Mouse (Mus musculus) MEL (cell line): Measurements from ENCODE around the gene Gm3448. TPM values are rescaled to one million over a fixed set of nuclear protein-coding genes. Genes with fewer than 3 reads are reported as not detected.
"Not testable (repeated sequence)": the region's sequence is repeated elsewhere in the genome, so short reads cannot be mapped to it uniquely, and the experiment has no call there.

Experiments
- DNase-seq: peaks from one replicate; pipeline ENCODE4 v3.0.0; 2011; ENCODE audit warnings: low read depth, low spot score
- H3K27ac ChIP-seq: 2 replicates; pipeline ENCODE4 v1.5.1; 2012; ENCODE audit warnings: low read depth, mild to moderate bottlenecking, control low read depth, low read length, moderate library complexity; ENCODE audit not compliant: control insufficient read depth
- H3K27me3 ChIP-seq, 2 experiments: fragments of 150-350 bp in 1 of 2; sonication (generic) in 1 of 2; 2 replicates each; pipeline ENCODE4 v1.6.1; 2012; ENCODE audit warnings: low read length in 2 of 2, mild to moderate bottlenecking in 2 of 2, improper control_type of control experiment in 1 of 2, moderate library complexity in 1 of 2; ENCODE audit not compliant: insufficient read depth in 2 of 2, control insufficient read depth in 1 of 2
- H3K36me3 ChIP-seq, 2 experiments: 2 replicates each; pipeline ENCODE4 v1.6.1; 2012 to 2014; ENCODE audit warnings: low read length in 2 of 2, improper control_type of control experiment in 1 of 2, inconsistent platforms in 1 of 2, mild to moderate bottlenecking in 1 of 2; ENCODE audit not compliant: insufficient read depth in 2 of 2, control insufficient read depth in 1 of 2
- H3K4me1 ChIP-seq, 2 experiments: fragments of 150-350 bp in 1 of 2; sonication (generic) in 1 of 2; 2 replicates each; pipeline ENCODE4 v1.6.1; 2012; ENCODE audit warnings: low read length in 2 of 2, improper control_type of control experiment in 1 of 2, mild to moderate bottlenecking in 1 of 2; ENCODE audit not compliant: insufficient read depth in 2 of 2, control insufficient read depth in 1 of 2
- H3K4me3 ChIP-seq, 2 experiments: fragments of 150-350 bp in 1 of 2; sonication (generic) in 1 of 2; 2 replicates each; pipeline ENCODE4 v1.5.1; 2012; ENCODE audit warnings: low read depth in 2 of 2, low read length in 2 of 2, mild to moderate bottlenecking in 2 of 2, moderate library complexity in 2 of 2, control low read depth in 1 of 2, improper control_type of control experiment in 1 of 2; ENCODE audit not compliant: control insufficient read depth in 1 of 2, insufficient read depth in 1 of 2
- H3K79me2 ChIP-seq: 2 replicates; pipeline ENCODE4 v1.6.1; 2012; ENCODE audit warnings: mild to moderate bottlenecking, low read length, moderate library complexity; ENCODE audit not compliant: control insufficient read depth, poor library complexity, insufficient read depth
- H3K9ac ChIP-seq: 2 replicates; pipeline ENCODE4 v1.6.1; 2012; ENCODE audit warnings: low read depth, mild to moderate bottlenecking, control low read depth, low read length, moderate library complexity; ENCODE audit not compliant: control insufficient read depth, poor library complexity, severe bottlenecking
- H3K9me3 ChIP-seq: fragments of 150-350 bp; sonication (generic); replicated peaks from 2 replicates; pipeline ENCODE4 v1.6.1; 2012; ENCODE audit warnings: mild to moderate bottlenecking, low read length, improper control_type of control experiment, moderate library complexity; ENCODE audit not compliant: insufficient read depth
- ELF1 ChIP-seq: IDR thresholded peaks from 2 replicates; pipeline ENCODE4 v1.6.1; 2014; ENCODE audit warnings: low read depth, mild to moderate bottlenecking, inconsistent platforms, low read length, improper control_type of control experiment, moderate library complexity
- ETS1 ChIP-seq: IDR thresholded peaks from 2 replicates; pipeline ENCODE4 v1.6.1; 2012; ENCODE audit warnings: low read depth, mild to moderate bottlenecking, inconsistent platforms, low read length, improper control_type of control experiment, moderate library complexity
- GATA1 ChIP-seq: IDR thresholded peaks from 2 replicates; pipeline ENCODE4 v1.6.1; 2011; ENCODE audit warnings: low read depth, low read length, improper control_type of control experiment
- HCFC1 ChIP-seq: IDR thresholded peaks from 2 replicates; pipeline ENCODE4 v1.6.1; 2012; ENCODE audit warnings: low read depth, mild to moderate bottlenecking, inconsistent platforms, low read length, improper control_type of control experiment, moderate library complexity
- JUND ChIP-seq: IDR thresholded peaks from 2 replicates; pipeline ENCODE4 v1.6.1; 2011; ENCODE audit warnings: low read depth, mild to moderate bottlenecking, improper control_type of control experiment, low read length
- KAT2A ChIP-seq: conservative IDR thresholded peaks from 2 replicates; pipeline ENCODE4 v1.6.1; 2012; ENCODE audit warnings: low read depth, low read length, improper control_type of control experiment, inconsistent platforms
- MAFK ChIP-seq: IDR thresholded peaks from 2 replicates; pipeline ENCODE4 v1.6.1; 2011; ENCODE audit warnings: low read depth, mild to moderate bottlenecking, low read length, improper control_type of control experiment, borderline replicate concordance
- MAX ChIP-seq: IDR thresholded peaks from 2 replicates; pipeline ENCODE4 v1.6.1; 2011; ENCODE audit warnings: low read length, improper control_type of control experiment
- MAZ ChIP-seq: IDR thresholded peaks from 2 replicates; pipeline ENCODE4 v1.6.1; 2012; ENCODE audit warnings: low read depth, mild to moderate bottlenecking, inconsistent platforms, low read length, improper control_type of control experiment
- MEF2A ChIP-seq: IDR thresholded peaks from 2 replicates; pipeline ENCODE4 v1.6.1; 2014; ENCODE audit warnings: low read depth, mild to moderate bottlenecking, inconsistent platforms, low read length, improper control_type of control experiment; ENCODE audit not compliant: poor library complexity, insufficient replicate concordance, severe bottlenecking; ENCODE audit errors: extremely low read depth
- MXI1 ChIP-seq: IDR thresholded peaks from 2 replicates; pipeline ENCODE4 v1.6.1; 2011; ENCODE audit warnings: mild to moderate bottlenecking, low read depth, low read length, improper control_type of control experiment
- NELFE ChIP-seq: IDR thresholded peaks from 2 replicates; pipeline ENCODE4 v1.6.1; 2011; ENCODE audit warnings: low read depth, low read length, improper control_type of control experiment
- NRF1 ChIP-seq: IDR thresholded peaks from 2 replicates; pipeline ENCODE4 v1.6.1; 2014; ENCODE audit warnings: low read depth, mild to moderate bottlenecking, inconsistent platforms, low read length, improper control_type of control experiment, moderate library complexity; ENCODE audit not compliant: poor library complexity, insufficient read depth, severe bottlenecking
- POLR2AphosphoS5 ChIP-seq: IDR thresholded peaks from 2 replicates; pipeline ENCODE4 v1.6.1; 2012; ENCODE audit warnings: low read depth, borderline replicate concordance, mild to moderate bottlenecking, inconsistent platforms, low read length, moderate library complexity, mixed read lengths
- RCOR1 ChIP-seq: IDR thresholded peaks from 2 replicates; pipeline ENCODE4 v1.6.1; 2012; ENCODE audit warnings: low read depth, mild to moderate bottlenecking, inconsistent platforms, low read length, improper control_type of control experiment
- TAL1 ChIP-seq: IDR thresholded peaks from 2 replicates; pipeline ENCODE4 v1.6.1; 2012; ENCODE audit warnings: mild to moderate bottlenecking, inconsistent platforms, low read length, moderate library complexity, mixed read lengths
- TBP ChIP-seq: IDR thresholded peaks from 2 replicates; pipeline ENCODE4 v1.8.0; 2011; ENCODE audit warnings: low read depth, low read length, improper control_type of control experiment
- UBTF ChIP-seq: IDR thresholded peaks from 2 replicates; pipeline ENCODE4 v1.6.1; 2012; ENCODE audit warnings: low read depth, mild to moderate bottlenecking, inconsistent platforms, low read length, improper control_type of control experiment, moderate library complexity, borderline replicate concordance; ENCODE audit not compliant: insufficient read depth
- ZC3H11A ChIP-seq: IDR thresholded peaks from 2 replicates; pipeline ENCODE4 v1.6.1; 2012; ENCODE audit warnings: low read depth, mild to moderate bottlenecking, inconsistent platforms, low read length, improper control_type of control experiment
- ZNF384 ChIP-seq: IDR thresholded peaks from 2 replicates; pipeline ENCODE4 v1.6.1; 2012; ENCODE audit warnings: low read depth, mild to moderate bottlenecking, inconsistent platforms, low read length, improper control_type of control experiment
- polyA plus RNA-seq, 2 experiments: library from polyadenylated mRNA; stranded (reverse) in 1 of 2; unstranded in 1 of 2; fragments of >175 nt in 1 of 2; fragments of >200 nt in 1 of 2; gene quantifications; 2 replicates each; pipeline versions ENCODE4 v1.2.1 to v1.2.4; 2012; ENCODE audit warnings: low replicate concordance in 2 of 2, low read depth in 1 of 2; ENCODE audit not compliant: insufficient read length in 2 of 2, insufficient read depth in 1 of 2, missing spikeins in 1 of 2
- total RNA-seq: library from RNA; depleted of rRNA; stranded (reverse); fragments of 300-350 nt; gene quantifications from 2 replicates; pipeline ENCODE4 v1.2.3, GENCODE M21; 2012; rRNA removed

Gene Gm3448
- 4.4 and 8.1 TPM in 2 replicates for total RNA-seq
- 1 to 10 TPM in 1 of 2 experiments, not detected in 1; 1.8 TPM for polyA plus RNA-seq

DNA sequence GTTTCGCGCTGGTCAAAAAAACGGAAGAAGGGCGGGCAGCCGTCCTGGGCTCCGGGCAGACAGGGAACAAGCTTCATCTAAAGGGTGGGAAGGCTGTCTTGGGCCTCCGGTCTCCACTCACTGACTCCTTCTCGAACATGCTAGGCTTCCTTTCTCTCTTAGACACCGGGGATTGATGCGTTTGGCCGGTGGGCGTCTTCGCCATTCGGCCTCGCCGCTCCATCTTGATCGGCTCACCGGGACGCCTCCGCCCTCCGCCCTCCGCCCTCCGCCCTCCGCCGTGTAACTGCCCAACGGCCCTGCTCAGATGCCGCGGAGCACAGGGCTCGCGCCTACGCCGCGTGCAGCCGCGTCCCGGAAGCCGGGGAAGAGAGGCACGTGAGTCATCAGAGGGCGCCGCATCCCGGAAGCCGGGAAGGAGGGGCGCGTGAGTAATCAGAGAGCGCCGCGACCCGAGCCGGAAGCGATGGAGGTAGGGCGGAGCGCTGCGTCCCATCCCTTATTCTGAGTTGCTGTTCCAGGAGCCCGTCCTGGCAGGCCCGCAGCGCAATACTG, at the start of gene Gm3448, which contains the start of the genes Ermard and Tcte3:
Gene Gm3448, minus strand, starts transcription at position 363 of the 555 bp plus-strand sequence.
Gene Ermard, plus strand, starts transcription at position 34 of the 555 bp plus-strand sequence.
Gene Tcte3, minus strand, starts transcription at position 314 of the 555 bp plus-strand sequence.
- DNase-seq, H3K4me1 ChIP-seq, H3K4me3 ChIP-seq, H3K79me2 ChIP-seq, H3K9ac ChIP-seq, H3K27ac ChIP-seq, H3K36me3 ChIP-seq, H3K27me3 ChIP-seq, H3K9me3 ChIP-seq: not testable (repeated sequence)

GRCm38 (mm10) chr17:15088591-15089001, 47.3 kb upstream of the Gm3448 start:
- Histone ChIP-seq H3K79me2 (no peaks in the 10 kb centered on the region), H3K9ac (no peak overlapping the region), H3K4me1 (peaks cover 9 to 22% of the 10 kb centered on the region in 2 experiments; a peak in 3 of 4 replicates), H3K4me3 (no peak overlapping the region), H3K36me3 (peaks cover 0 to 13% of the 10 kb centered on the region in 2 experiments; a peak in 2 of 4 replicates), H3K27me3 (no peaks in the 10 kb centered on the region), H3K27ac (no peak overlapping the region), H3K9me3 (no peaks in the 10 kb centered on the region)
- no peak for TF ChIP-seq ZNF384
- no peak for TF ChIP-seq GATA1
- TF ChIP-seq NRF1 = no peak
- TF ChIP-seq ELF1 = no peak
- TF ChIP-seq MAZ = no peak
- no peak for TF ChIP-seq ETS1
- no peak for TF ChIP-seq RCOR1
- TF ChIP-seq MAFK = no peak
- no peak for TF ChIP-seq POLR2AphosphoS5
- no peak for TF ChIP-seq KAT2A
- no peak for TF ChIP-seq UBTF
- no peak for TF ChIP-seq TAL1
- TF ChIP-seq JUND = no peak
- no peak for TF ChIP-seq MAX
- TF ChIP-seq NELFE = no peak
- TF ChIP-seq ZC3H11A = no peak
- no peak for TF ChIP-seq TBP
- TF ChIP-seq MEF2A = no peak
- TF ChIP-seq MXI1 = no peak
- no peak for TF ChIP-seq HCFC1
- no peak for DNase-seq
